Mouse (Mus musculus): Measurements from ENCODE around the gene Defb45. TPM values are rescaled to one million over a fixed set of nuclear protein-coding genes. Genes with fewer than 3 reads are reported as not detected.
A peak's percentile ranks its signal among the peaks of the same experiment; 100 is the strongest.

The Defb45 gene
- polyA plus RNA-seq, 1 experiment from 2014 or later = not detected

DNA sequence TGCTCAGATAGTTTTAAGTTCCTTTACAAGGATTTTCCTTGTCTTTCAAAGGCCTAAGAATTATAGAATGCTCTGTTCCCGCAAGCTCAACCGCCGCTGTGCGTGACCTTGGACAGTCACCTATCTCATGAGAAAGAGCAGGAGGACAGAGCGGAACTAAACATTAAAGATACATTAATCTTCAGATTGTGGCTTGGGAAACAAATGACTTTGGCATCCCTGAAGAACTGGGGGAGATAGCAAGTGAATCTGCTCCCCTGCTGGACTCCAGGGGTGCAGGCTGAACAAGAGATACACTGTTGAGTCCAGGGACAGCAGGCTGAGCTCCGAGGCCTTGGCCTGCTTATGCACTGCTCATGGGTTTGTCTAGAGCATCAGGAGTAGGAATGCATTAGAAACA, 877 bp upstream of the Defb45 start:
- Histone ChIP-seq H3K9me3 (no peaks in the 10 kb centered on the region), H3K36me3 (no peaks in the 10 kb centered on the region), H3K27me3 (ENCODE audit: insufficient read depth, poor library complexity, severe bottlenecking) (no peaks in the 10 kb centered on the region), H3K4me1 (replicated peaks) (no peaks in the 10 kb centered on the region), H3K4me3 (no peak overlapping the region), H3K27ac (no peak overlapping the region)
- 90% methylated on average over 6 of the region's 6 CpGs for WGBS
- DNase-seq (ENCODE audit: low spot score) = no peak

DNA sequence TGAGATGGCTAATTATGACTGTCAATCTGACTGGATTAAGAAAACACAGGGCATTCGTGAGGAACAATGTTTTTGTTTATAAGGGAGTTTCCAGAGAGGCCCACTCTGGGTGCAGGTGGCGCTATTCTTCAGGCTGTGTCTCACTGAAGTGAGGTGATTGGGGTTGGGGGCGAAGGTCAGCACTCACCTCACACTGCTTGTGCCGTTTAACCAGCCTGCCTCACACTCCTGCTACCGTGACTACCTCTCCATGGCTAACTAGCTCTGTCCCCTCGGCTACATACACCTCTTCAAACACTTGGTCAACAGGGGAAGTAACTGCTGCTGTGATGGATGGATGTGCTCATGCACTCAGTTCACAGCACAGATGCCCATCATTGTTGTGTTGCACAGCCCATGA, 10.2 kb downstream of the Defb45 start:
- 49% methylated on average over 6 of the region's 6 CpGs for WGBS
- no peak overlapping the region for H3K27ac ChIP-seq
- H3K4me1 ChIP-seq (replicated peaks) = no peaks in the 10 kb centered on the region
- H3K4me3 ChIP-seq = no peak overlapping the region
- no peaks in the 10 kb centered on the region for H3K27me3 ChIP-seq (ENCODE audit: insufficient read depth, poor library complexity, severe bottlenecking)
- no peak for DNase-seq (ENCODE audit: low spot score)
- no peaks in the 10 kb centered on the region for H3K9me3 ChIP-seq
- no peaks in the 10 kb centered on the region for H3K36me3 ChIP-seq

- no peaks in the 10 kb centered on the region for H3K4me1 ChIP-seq (replicated peaks)
- no peaks in the 10 kb centered on the region for H3K27me3 ChIP-seq (ENCODE audit: insufficient read depth, poor library complexity, severe bottlenecking)
- no peaks in the 10 kb centered on the region for H3K36me3 ChIP-seq
- H3K9me3 ChIP-seq = no peaks in the 10 kb centered on the region
- no peak overlapping the region for H3K27ac ChIP-seq
- H3K4me3 ChIP-seq = no peak overlapping the region
- WGBS = 61% methylated on average over 2 of the region's 2 CpGs
- no peak for DNase-seq (ENCODE audit: low spot score)
These were observed 10.7 kb downstream of the Defb45 start for GRCm38 (mm10) chr2:152588450-152588849.

GRCm38 (mm10) chr2:152586926-152587560, 12.2 kb downstream of the Defb45 start:
- no peaks in the 10 kb centered on the region for H3K9me3 ChIP-seq
- peak; percentile 18 for DNase-seq (ENCODE audit: low spot score)
- 78% methylated on average over 4 of the region's 4 CpGs for WGBS
- H3K4me3 ChIP-seq = no peak overlapping the region
- H3K27ac ChIP-seq = no peak overlapping the region
- no peaks in the 10 kb centered on the region for H3K4me1 ChIP-seq (replicated peaks)
- no peaks in the 10 kb centered on the region for H3K36me3 ChIP-seq
- H3K27me3 ChIP-seq (ENCODE audit: insufficient read depth, poor library complexity, severe bottlenecking) = no peaks in the 10 kb centered on the region

DNA sequence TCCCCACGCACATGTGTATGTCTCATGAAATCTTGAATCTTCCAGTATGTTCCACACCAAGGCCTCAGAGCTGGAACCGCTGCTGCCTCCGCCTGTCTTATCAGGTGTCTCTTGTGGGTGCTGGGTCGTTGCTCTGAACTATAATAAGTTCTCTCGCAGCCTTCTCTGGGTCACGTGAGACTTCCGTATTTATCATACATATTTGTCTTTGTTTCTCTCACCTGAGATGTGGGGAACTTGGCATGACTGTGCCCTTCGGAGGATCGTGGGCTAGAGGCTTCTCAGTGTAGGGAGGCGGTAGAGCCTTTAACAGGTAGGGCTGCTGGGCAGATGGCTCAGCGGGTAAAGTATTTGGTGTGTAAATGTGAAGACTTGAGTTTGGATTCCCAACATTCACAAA, 18.6 kb downstream of the Defb45 start:
- WGBS = 91% methylated on average over 11 of the region's 11 CpGs
- Histone ChIP-seq H3K9me3 (no peaks in the 10 kb centered on the region), H3K36me3 (no peaks in the 10 kb centered on the region), H3K4me3 (no peak overlapping the region), H3K27me3 (ENCODE audit: insufficient read depth, poor library complexity, severe bottlenecking) (no peaks in the 10 kb centered on the region), H3K27ac (no peak overlapping the region), H3K4me1 (replicated peaks) (peaks cover 2% of the 10 kb centered on the region; the same call in 1 of the 2 replicates)
- DNase-seq (ENCODE audit: low spot score) = no peak

GRCm38 (mm10) chr2:152580107-152580506, 19.1 kb downstream of the Defb45 start, which contains the start of gene Defb19:
Gene Defb19 (minus strand): TSS chr2:152580312.
- no peak for DNase-seq (ENCODE audit: low spot score)
- Histone ChIP-seq H3K36me3 (no peaks in the 10 kb centered on the region), H3K4me1 (replicated peaks) (peaks cover 2% of the 10 kb centered on the region; the same call in 1 of the 2 replicates), H3K4me3 (no peak within 1 kb of the TSS), H3K27me3 (ENCODE audit: insufficient read depth, poor library complexity, severe bottlenecking) (no peaks in the 10 kb centered on the region), H3K27ac (no peak within 1 kb of the TSS), H3K9me3 (no peaks in the 10 kb centered on the region)
- WGBS = 72% methylated on average over 7 of the region's 7 CpGs

- no peak for DNase-seq (ENCODE audit: low spot score)
- Histone ChIP-seq H3K4me1 (replicated peaks) (no peaks in the 10 kb centered on the region; the same call in 1 of the 2 replicates), H3K9me3 (no peaks in the 10 kb centered on the region), H3K27me3 (ENCODE audit: insufficient read depth, poor library complexity, severe bottlenecking) (no peaks in the 10 kb centered on the region), H3K4me3 (no peak overlapping the region), H3K27ac (no peak overlapping the region), H3K36me3 (no peaks in the 10 kb centered on the region)
- 89% methylated on average over 8 of the region's 8 CpGs for WGBS
These were observed 25.7 kb downstream of the Defb45 start for GRCm38 (mm10) chr2:152573484-152573883.

- Histone ChIP-seq H3K9me3 (no peaks in the 10 kb centered on the region), H3K36me3 (no peaks in the 10 kb centered on the region), H3K27ac (no peak within 1 kb of the TSS), H3K4me3 (no peak within 1 kb of the TSS), H3K4me1 (replicated peaks) (no peaks in the 10 kb centered on the region; the same call in 1 of the 2 replicates), H3K27me3 (ENCODE audit: insufficient read depth, poor library complexity, severe bottlenecking) (no peaks in the 10 kb centered on the region)
- peak; percentile 22 for DNase-seq (ENCODE audit: low spot score)
- 63% methylated on average over 11 of the region's 11 CpGs for WGBS
These were observed 26.9 kb downstream of the Defb45 start, which contains the start of gene Defb21 for GRCm38 (mm10) chr2:152572114-152572794. Gene Defb21 (plus strand): TSS chr2:152572744.

DNA sequence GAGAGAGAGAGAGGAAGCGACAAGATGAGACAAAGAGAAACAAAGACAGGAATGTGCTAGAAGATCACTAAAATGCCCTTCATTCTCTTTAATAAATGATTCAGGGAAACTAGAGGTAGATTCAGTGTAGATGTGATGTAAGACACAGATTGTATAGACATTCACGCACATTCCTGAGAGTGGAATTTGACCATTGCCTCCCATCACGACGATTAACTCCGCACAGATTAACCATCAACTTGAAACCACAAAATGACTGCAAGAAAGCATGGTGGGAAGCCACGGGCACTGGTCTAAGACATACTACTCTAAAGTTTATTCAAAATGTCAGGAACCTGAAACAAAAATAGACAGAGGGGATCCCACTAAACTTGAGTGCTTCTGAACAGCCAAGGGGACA, 28.9 kb downstream of the Defb45 start:
- WGBS = 85% methylated on average over 6 of the region's 6 CpGs
- Histone ChIP-seq H3K27me3 (ENCODE audit: insufficient read depth, poor library complexity, severe bottlenecking) (no peaks in the 10 kb centered on the region), H3K4me3 (no peak overlapping the region), H3K27ac (no peak overlapping the region), H3K9me3 (no peaks in the 10 kb centered on the region), H3K36me3 (no peaks in the 10 kb centered on the region), H3K4me1 (replicated peaks) (no peaks in the 10 kb centered on the region)
- DNase-seq (ENCODE audit: low spot score) = no peak

DNA sequence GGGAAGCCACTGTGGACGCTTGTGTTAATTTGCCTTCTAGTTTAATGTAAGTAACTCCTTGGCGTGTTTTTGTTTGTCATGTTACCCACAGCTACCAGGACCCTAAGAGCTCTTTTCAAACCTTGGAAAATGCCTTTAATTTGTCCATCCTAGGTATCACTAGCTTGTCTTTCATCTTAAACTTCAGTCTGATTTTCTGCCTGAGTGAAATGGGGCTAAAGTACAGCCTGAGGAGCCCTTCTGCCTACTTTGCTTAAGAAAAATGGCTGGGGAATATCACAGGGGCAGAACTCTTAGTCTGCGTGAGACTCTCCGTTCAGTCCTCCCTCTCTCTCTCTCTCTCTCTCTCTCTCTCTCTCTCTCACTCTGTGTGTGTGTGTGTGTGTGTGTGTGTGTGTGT, 29.3 kb downstream of the Defb45 start:
- Histone ChIP-seq H3K4me3 (no peak overlapping the region), H3K4me1 (replicated peaks) (no peaks in the 10 kb centered on the region), H3K9me3 (no peaks in the 10 kb centered on the region), H3K27me3 (ENCODE audit: insufficient read depth, poor library complexity, severe bottlenecking) (no peaks in the 10 kb centered on the region), H3K36me3 (no peaks in the 10 kb centered on the region), H3K27ac (no peak overlapping the region)
- 83% methylated on average over 4 of the region's 4 CpGs for WGBS
- DNase-seq (ENCODE audit: low spot score) = no peak

- 89% methylated on average over 5 of the region's 5 CpGs for WGBS
- Histone ChIP-seq H3K27me3 (ENCODE audit: insufficient read depth, poor library complexity, severe bottlenecking) (no peaks in the 10 kb centered on the region), H3K9me3 (no peaks in the 10 kb centered on the region), H3K27ac (no peak within 1 kb of the TSS), H3K36me3 (no peaks in the 10 kb centered on the region), H3K4me1 (replicated peaks) (no peaks in the 10 kb centered on the region), H3K4me3 (no peak within 1 kb of the TSS)
- no peak for DNase-seq (ENCODE audit: low spot score)
These were observed 30.2 kb downstream of the Defb45 start, which contains the start of gene Gm17416 for GRCm38 (mm10) chr2:152569038-152569437. Gene Gm17416 (plus strand): TSS chr2:152569338.

- H3K9me3 ChIP-seq = no peaks in the 10 kb centered on the region
- 88% methylated on average over 7 of the region's 7 CpGs for WGBS
- no peak for DNase-seq (ENCODE audit: low spot score)
- no peak overlapping the region for H3K4me3 ChIP-seq
- H3K27ac ChIP-seq = no peak overlapping the region
- peaks cover 7% of the 10 kb centered on the region; the same call in 1 of the 2 replicates for H3K4me1 ChIP-seq (replicated peaks)
- H3K36me3 ChIP-seq = no peaks in the 10 kb centered on the region
- no peaks in the 10 kb centered on the region for H3K27me3 ChIP-seq (ENCODE audit: insufficient read depth, poor library complexity, severe bottlenecking)
These were observed 42.5 kb downstream of the Defb45 start for GRCm38 (mm10) chr2:152556655-152557054.

GRCm38 (mm10) chr2:152553774-152554423, 45.3 kb downstream of the Defb45 start:
- WGBS = 14% methylated on average over 16 of the region's 16 CpGs
- no peaks in the 10 kb centered on the region for H3K27me3 ChIP-seq (ENCODE audit: insufficient read depth, poor library complexity, severe bottlenecking)
- no peak overlapping the region for H3K4me3 ChIP-seq
- no peaks in the 10 kb centered on the region for H3K36me3 ChIP-seq
- no peak overlapping the region for H3K27ac ChIP-seq
- DNase-seq (ENCODE audit: low spot score) = peak; percentile 73
- H3K4me1 ChIP-seq (replicated peaks) = peaks cover 10% of the 10 kb centered on the region; the same call in 1 of the 2 replicates
- H3K9me3 ChIP-seq = no peaks in the 10 kb centered on the region

All from hindbrain, embryonic 10.5 days (tissue).